Mouse (Mus musculus) cerebellum, adult 2 months (tissue): ENCODE measurements around the gene Vsig10.

ENCODE experiments used
- CTCF ChIP-seq: fragments of 200-500 bp; IDR thresholded peaks from 2 replicates; pipeline ENCODE4 v1.5.1; 2011; ENCODE audit warnings: low read depth, mild to moderate bottlenecking, control low read depth, low read length, moderate library complexity, borderline replicate concordance; ENCODE audit not compliant: insufficient read depth
- POLR2A ChIP-seq: fragments of 200-500 bp; IDR thresholded peaks from 2 replicates; pipeline ENCODE4 v1.6.1; 2011; ENCODE audit warnings: low read length, control low read depth, borderline replicate concordance; ENCODE audit not compliant: insufficient read depth

- no peak for TF ChIP-seq POLR2A
- TF ChIP-seq CTCF: no peak
These were observed 27.4 kb downstream of the Vsig10 start for GRCm38 (mm10) chr5:117346281-117346680.
